Mouse (Mus musculus) bone marrow, adult 2 months (tissue): ENCODE measurements around the gene Mterf1a.

Source experiments
- CTCF ChIP-seq: fragments of 200-500 bp; IDR thresholded peaks from 2 replicates; pipeline ENCODE4 v1.5.1; 2011; ENCODE audit warnings: low read length, control low read depth; ENCODE audit not compliant: control insufficient read depth, insufficient read depth
- POLR2A ChIP-seq: fragments of 200-500 bp; IDR thresholded peaks from 2 replicates; pipeline ENCODE4 v1.6.1; 2011; ENCODE audit warnings: low read depth, mild to moderate bottlenecking, control low read depth, low read length, borderline replicate concordance; ENCODE audit not compliant: control insufficient read depth

DNA sequence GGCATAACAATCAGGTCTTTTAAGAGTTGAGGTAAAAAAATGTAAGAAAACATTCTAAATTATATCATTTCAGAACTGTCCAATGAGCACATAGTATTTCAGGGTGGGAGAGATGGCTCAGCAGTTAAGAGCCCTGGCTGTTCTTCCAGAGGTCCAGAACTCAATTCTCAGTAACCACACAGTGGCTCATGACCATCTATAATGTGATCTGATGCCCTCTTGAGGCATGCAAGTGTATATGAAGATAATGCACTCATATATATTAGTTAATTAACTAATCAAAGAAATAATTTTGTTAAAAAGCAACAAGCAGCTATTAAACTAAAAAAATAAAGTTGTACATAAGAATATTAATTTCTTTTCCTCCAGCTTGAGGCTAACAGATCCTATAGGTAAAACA is 4.5 kb downstream of the Mterf1a start:
- TF ChIP-seq CTCF (no peak), POLR2A (no peak)
